Mouse (Mus musculus) large intestine, adult 2 months (tissue): ENCODE results near the gene Adamtsl1. TPM values are rescaled to one million over a fixed set of nuclear protein-coding genes. Genes with fewer than 3 reads are reported as not detected.

Experiments
- DNase-seq: peaks from one replicate; pipeline ENCODE4 v3.0.0-alpha.2; 2012; ENCODE audit warnings: low read depth, low spot score
- WGBS: fragments of 180-500 bp; shearing (Covaris S2); methylation state at CpG from one replicate; pipeline ENCODE4 v1.1.7; 2018; 5-methylcytosine and 5-hydroxymethylcytosine counted together
- polyA plus RNA-seq: library from polyadenylated mRNA; depleted of rRNA; stranded (reverse); fragments of >200 nt; gene quantifications from 2 replicates; pipeline ENCODE4 v1.2.3, GENCODE M21; 2012

Gene Adamtsl1
- polyA plus RNA-seq, 1 experiment = 1.0 TPM

DNA sequence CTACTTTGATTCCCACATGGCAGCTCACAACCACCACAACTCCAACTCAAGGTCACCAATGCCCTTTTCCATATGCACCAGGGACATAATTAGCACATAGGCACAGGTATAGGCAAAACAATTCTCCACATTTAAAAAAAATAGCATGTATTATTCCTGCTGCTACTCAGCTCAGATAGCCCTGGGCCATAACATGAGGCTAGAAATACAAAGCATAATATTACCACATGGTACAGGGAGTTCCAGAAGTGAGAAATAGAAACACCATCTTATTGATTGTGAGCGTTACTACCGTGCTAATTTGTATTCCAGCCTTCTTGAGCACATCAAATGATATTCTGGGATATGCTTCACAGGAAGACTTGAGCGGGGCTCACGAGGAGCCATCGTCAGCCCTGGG, 155.3 kb downstream of the Adamtsl1 start:
- 80% methylated on average over 5 of the region's 5 CpGs for WGBS
- no peak for DNase-seq

DNA sequence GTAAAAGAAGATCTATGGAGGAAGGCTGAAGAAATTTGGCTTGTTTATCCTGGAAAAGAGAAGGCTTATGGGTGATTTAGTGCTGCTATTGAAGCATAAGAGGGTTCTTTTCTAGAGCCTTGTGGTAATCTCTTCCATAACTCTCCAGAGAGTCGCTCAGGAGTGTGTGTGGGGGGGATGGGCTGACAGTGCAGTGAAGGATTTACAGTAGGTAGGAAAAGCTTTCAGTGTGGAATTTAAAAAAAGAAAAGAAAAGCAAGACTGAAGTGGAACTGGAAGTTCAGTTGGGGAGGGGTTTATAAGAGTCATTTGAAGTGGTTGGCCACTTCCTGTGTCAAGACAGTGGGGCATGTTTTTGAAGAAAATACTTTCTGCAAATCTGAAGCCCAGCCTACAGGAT, 155.8 kb downstream of the Adamtsl1 start:
- DNase-seq = no peak
- 42% methylated on average over 1 of the region's 1 CpGs for WGBS

DNA sequence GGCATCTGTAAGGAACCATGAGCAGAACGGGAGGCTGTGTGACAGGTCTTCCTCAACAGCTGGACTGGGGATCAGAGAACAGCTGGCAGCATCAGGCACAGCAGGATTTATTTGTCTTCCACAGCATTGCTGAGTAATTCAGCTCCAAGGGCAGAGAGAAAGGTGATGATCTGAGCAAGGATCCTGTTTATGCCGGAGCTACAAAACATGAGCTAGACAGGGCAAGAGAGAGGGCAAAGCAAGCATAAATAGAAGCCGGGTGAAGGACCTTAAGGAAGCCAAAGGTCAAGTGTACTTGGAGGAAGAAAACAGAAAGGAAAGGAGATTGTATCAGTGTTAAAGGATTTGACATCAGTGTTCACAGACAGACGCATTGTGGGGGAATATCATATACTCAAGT, 158.3 kb downstream of the Adamtsl1 start:
- 32% methylated on average over 4 of the region's 4 CpGs for WGBS
- no peak for DNase-seq

DNA sequence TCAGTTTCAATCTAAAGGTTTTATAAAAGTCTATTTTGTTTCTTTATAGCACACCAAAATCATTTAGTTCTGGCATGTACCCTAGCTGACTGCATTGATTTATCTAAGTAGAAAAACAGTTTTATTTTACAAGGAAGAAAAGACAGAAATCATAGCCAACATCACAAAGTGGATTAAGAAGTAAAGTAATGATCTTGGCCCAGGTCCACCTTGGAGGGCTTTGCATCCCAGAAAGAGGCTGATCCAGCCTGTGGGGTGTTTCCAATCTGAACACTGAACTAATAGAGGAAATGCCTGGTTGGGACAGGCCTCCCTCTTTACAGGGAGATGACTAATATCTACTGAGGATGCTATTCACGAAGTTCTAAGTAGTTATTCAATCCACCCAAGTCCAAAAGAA, 163.6 kb downstream of the Adamtsl1 start:
- WGBS = 16% methylated on average over 1 of the region's 1 CpGs
- no peak for DNase-seq

DNA sequence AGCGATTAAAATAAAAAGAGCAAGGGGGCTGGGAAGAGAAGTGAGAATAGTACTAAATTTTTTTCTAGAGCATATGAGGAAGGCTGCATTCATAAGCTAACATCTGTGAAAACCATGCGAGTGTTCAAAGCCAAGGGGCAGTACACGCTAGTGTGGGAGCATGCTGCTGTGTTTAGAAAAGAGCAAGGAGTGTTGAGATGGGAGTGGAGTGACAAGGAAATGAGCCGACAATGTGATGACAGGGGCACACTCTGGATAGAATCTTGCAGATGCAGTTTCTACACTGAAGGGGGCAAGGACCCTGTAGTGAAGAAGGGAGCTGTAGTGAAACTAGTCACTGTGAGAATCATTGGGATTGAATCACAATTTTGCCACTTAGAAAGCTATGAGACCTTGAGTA, 172.2 kb downstream of the Adamtsl1 start:
- 79% methylated on average over 4 of the region's 4 CpGs for WGBS
- no peak for DNase-seq

DNA sequence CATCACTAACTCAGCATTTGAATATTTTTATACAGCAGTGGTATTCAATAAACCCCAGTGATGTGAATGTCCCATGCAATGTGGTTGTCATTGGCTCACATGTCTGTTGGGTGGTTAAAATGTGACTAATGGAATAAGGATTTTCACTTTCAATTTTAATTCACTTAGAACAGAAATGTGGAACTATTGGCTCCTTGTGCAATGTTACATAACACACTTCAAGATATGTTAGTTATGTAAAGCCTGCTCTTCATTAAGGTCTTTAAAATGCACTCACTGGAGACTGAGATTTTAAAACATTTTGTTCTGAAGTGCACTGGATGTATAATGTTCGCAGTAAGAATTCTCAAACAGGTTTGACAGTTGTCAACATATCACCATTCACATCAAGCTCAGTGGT, 181.3 kb downstream of the Adamtsl1 start:
- DNase-seq = no peak
- WGBS = 80% methylated on average over 1 of the region's 1 CpGs

DNA sequence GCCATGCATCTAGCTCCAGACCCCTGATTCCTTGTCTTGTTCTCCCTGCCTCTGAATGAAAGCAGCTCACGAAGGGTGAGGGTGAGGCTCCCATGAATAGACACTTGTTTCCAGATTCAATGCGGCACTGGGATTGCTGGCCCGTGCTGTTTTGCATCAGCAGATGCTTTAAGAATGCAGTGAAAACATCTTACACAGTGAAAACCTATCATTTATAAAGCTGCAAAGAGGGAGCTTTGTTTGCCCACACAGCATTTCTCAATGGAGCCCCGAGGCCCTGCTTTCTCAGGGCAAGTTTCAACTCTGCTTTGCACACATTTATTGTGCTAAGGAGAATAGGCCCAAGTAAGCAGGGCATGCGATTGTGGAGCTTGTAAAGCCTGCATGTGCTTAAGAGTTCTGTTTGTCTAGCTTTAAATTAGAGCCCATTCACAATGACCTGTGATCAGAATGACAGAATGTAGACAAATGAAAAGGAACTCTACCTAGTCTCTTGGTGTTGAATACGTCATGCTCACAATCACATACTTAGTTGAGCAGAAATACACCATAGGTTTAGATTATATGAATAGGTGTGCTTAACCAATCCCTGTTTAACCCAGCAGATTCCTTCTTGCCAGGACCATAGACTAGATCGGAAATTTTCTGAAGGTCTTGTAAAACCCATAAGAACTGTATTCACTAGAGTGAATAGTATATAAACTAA, 193.5 kb downstream of the Adamtsl1 start:
- DNase-seq = no peak
- 56% methylated on average over 7 of the region's 7 CpGs for WGBS

DNA sequence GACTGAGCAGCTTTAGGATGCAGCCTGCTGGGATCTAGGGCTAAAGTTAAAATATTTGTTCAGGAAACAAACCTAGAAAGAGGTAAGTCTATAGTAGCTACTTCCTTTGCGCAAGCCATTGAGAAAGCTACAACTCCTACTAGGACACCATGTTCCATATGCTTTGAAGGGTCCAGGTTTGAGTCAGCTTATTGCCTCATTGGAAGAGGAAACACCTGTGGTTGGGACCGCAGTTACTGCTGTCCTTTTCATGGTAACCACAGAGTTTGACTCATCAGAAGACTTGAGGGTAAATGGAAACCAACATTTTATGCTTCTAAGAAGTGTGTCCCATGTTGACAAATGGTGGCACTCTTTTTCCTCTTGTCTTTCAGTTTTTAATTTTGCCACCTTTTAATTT, 195.7 kb downstream of the Adamtsl1 start:
- DNase-seq = no peak
- 88% methylated on average over 2 of the region's 2 CpGs for WGBS

DNA sequence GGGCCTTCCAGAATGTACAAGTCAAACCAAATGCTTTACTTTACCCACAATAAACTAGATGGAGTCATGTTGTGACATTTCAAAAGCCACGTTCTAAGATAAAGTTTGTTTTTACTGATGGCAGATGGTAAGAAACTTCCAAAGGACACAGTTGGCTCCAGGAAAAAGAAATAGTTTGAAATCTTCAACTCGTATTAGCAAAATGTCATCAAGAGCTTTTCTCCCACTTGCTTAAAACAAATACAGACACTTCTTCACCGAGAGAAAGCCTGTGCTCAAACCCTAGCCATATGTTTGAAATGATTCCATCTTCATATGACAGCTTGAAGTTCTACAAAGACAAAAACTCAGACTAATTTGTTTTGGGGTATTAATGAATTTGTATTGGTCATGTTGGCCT, 211.0 kb downstream of the Adamtsl1 start:
- WGBS = 53% methylated on average over 3 of the region's 3 CpGs
- no peak for DNase-seq

DNA sequence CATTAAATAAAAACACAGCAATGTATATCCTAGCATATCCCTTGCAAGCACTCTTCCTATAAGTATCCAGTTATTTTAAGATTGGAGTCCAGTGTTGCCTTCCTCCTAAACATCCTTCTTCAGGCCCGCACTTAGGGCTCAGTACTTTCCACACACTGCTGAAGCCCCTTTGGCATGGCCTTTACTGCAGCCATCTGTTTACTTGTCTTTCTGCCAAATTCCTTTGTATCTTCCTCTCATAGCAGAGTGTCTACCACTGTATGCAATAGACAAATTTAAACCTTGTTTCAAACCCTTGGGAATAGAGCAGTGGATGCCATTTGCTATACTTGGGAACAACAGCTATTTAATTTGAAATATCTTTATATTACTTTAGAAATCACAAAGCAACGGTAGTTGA, 213.8 kb downstream of the Adamtsl1 start:
- DNase-seq = no peak
- WGBS = 68% methylated on average over 2 of the region's 2 CpGs

DNA sequence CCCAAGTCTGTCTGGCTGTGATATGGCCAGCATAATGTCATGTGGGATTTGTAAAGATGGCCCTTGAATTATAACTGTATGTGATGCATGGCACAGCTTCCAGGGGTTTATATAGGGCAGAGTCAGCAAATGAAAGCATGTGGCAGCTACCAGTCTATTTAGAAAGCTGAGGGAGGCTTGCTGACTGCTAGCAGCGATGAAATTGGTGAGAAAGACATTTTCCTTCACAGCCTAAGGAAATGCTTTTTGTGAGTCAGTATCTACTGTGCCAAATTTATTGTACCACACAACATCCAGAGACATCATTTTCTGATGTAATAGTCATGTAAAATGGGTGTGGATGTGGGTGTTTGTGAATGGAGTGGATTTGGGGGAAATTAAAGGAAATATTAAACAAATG, 214.4 kb downstream of the Adamtsl1 start:
- 67% methylated on average over 1 of the region's 1 CpGs for WGBS
- no peak for DNase-seq

DNA sequence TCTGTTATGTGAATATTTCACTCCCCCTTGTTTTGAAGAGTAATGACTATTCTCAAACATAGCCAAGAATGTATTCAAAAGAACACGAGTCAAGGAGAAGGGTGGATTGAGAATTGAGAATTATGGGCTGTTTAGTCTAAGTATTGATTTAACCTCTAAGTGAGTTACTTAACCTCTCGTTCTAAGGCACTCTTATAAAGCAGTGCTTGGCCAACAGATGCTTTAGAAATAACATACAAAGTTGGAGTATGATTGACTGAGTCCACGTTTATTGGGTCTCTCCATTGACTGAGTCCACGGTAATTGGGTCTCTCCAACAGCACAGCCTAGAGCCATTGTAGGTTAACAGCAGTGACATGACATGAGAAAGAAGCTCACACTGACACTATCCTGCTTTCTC, 226.5 kb downstream of the Adamtsl1 start:
- no peak for DNase-seq
- WGBS = 45% methylated on average over 4 of the region's 4 CpGs

DNA sequence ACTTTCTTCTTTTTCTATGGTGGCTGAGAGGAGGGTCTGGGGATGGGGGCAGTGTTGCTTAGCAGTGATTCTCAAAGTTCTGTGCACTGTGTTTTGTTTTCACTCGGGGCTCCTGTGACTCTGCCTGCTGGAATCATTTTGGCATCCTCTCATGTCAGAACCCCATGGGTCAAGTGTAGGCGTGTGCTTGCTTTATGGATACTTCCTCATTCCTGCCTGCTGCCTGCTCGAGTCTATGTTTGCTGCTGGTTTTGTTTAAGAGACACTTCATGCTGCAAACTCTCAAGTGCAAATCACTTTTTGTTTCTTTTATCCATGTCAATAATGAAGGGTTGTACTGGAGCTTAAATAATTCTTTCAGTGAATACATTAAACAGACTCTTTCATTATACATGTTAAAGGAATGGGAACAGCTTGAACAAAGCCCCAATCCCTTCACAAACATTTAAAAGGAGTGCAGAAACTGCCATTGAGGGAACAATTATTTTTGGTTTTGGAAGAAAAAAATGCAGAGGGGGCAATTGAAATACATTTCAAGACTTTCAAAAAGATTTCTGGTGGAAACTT, 227.9 kb downstream of the Adamtsl1 start:
- 1% methylated on average over 3 of the region's 3 CpGs for WGBS
- no peak for DNase-seq

DNA sequence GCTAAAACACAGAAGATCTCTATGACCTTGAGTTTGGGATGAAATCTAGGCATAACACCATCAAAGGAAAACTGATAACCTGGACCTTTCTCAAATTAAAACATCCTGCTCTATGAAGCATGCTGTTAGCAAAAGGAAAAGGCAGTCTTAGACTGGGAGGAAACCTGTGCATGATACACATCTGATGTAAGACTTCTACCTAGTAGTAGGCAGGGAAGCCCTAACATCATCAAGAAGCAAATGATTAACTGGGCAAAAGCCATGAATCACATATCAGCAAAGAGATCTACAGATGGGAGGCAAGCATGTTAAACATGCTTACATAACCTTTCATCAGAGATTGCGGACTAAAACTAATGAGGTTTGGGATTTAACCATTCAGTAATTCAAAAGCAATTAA, 229.5 kb downstream of the Adamtsl1 start:
- WGBS = 43% methylated on average over 1 of the region's 1 CpGs
- no peak for DNase-seq

DNA sequence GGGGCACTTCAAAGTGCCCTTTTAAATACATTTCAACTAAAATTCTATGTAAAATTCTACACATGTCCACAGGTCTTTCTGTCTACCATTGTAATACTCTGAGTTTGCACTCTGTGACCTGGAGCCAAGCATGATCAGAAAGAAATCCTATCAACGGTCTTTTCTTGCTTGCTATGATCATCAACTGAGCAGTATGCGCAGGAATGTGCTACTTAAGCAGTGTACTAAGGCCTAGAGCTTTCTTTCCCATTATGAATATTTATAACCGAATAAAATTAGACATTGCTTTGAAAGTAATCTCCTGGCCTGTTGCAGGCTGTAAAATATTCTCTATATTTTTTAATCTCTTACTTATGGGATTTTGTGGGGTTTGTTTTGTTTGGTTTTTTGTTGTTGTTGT, 248.7 kb downstream of the Adamtsl1 start:
- WGBS = 81% methylated on average over 3 of the region's 3 CpGs
- no peak for DNase-seq

DNA sequence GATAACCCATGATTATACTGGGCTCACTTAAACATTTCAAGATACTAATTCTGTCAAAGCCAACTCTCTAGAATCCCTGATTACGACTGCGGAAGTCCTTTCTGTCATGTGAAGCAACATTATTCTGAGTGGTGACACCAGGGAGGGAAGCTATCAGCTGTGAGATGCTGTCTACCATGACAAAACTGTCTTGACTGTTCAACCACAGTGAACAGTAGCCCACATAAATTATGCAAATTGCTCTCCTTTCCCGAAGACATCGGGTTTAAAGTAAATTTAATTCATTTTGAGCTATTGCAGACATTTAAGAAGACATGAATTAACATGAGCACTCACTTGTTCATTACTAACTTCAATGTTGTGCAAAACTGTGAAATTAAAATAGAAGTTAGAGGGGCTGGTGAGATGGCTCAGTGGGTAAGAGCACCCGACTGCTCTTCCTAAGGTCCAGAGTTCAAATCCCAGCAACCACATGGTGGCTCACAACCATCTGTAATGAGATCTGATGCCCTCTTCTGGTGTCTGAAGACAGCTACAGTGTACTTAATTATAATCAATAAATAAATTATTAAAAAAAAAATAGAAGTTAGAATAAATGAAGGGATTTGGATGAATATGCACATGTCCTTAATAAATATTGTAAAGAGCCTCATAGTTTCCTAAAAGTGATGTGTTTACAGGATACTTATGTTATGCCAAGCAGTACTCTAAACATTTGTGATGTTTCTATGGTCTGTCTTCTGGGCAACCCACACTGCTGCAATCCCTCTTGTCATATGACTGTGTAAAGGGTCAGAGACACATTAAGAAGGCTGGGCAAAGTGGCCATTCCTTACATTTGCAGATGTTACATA, 249.4 kb downstream of the Adamtsl1 start:
- 84% methylated on average over 5 of the region's 5 CpGs for WGBS

DNA sequence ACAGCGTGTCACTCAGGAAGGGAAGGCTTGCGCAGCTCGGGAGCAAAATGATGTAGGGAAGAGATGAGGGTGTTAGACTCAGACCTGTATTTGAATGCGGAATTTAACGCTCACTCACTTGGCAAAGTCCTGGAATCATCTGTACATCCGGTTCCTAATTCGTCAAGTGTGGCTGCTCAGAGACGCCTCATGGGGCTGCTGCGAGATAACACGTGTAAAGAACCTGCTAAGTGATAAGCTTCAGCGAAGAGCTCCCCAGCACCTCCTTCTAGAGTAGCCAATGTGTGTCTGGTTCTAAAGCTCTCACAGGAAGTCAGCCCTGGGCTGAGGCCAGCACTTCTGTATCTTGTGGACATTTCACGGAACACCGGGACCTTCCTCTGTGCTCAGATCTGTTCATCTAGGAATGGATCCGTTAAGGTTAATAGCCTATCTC, 250.1 kb downstream of the Adamtsl1 start:
- WGBS = 88% methylated on average over 14 of the region's 14 CpGs
- DNase-seq = no peak

More for the DNA sequence above, 249.4 kb downstream of the Adamtsl1 start:
- DNase-seq = no peak

DNA sequence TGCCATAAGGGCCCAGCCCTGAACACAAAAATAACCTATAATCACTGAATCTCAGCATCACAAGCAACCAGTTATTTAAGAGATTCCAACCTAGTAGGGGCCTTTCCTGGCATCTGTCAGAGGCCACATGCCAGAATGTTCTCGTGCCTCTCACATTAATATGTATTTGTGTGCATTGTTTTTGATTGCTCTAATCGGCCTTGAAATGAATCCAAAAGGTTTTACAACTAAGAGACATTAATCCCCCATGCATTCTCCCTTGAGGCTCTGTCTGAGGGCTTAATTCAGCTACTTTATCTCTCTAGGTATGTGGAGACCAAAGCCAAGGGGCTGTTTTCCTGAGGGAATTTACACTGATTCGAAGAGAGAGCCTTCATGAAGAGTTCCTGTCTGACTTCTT, 250.5 kb downstream of the Adamtsl1 start:
- 51% methylated on average over 3 of the region's 3 CpGs for WGBS
- no peak for DNase-seq

DNA sequence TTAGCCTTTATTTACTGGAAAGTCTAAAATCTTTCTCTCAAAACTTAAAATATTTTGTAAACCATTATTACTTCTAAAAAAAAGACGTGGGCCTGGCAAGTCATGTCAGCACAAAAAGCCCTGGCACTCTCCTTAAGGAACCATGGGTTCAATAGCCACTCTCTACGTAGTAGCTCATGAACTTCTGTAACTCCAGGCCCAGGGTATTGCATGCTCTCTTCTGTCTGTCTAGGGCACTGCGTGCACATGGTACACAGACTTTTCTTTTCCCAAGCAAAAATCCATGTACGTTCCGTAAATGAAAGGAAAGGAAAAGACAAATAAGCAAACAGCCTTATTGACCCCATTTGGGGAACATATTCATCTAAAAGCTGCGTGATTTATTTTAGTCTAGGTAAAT, 253.7 kb downstream of the Adamtsl1 start:
- no peak for DNase-seq
- WGBS = 59% methylated on average over 6 of the region's 6 CpGs

DNA sequence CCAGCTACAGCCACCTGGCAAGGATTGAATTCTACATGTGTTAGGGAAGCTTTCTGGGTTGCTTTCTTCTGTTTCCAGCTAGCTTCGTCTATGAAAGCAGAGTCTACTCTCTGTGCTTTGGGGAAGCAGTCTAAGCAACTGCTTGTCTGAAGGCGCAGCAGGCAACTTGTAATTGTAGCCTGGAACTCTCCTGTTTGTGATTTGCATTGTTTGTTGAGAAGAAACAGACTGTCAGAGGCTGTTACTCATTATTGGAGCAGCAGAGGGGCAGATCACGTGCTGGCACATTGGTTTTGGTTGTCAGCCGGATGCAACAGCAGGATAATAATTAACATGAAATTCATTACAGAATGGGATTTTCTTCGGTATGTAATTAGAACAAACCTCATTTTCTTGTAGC, 254.1 kb downstream of the Adamtsl1 start:
- WGBS = 25% methylated on average over 5 of the region's 5 CpGs
- DNase-seq = no peak

DNA sequence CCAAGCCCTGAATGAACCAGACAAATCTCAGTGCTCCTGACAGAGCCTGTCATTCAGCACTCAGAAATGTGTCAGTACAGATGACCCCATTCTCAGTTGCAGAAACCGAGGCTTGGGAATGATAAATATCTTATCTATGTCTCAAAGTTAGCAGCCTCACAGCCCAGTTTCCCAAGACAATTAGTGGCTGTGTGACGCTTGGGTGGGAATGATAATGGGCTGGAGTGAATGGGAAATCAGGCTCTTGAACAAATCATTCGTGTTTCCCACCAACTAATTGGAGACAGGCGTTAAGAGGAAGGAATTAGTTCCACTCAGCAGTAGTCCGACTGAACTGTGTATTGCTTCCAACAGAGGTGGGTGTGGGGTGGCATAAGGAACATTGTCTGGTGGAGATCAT, 268.5 kb downstream of the Adamtsl1 start:
- WGBS = 63% methylated on average over 5 of the region's 5 CpGs
- no peak for DNase-seq
